Mouse (Mus musculus) c-Kit-negative CD71-positive TER-119-positive erythroid progenitor cells, embryonic 14.5 days (primary cell): ENCODE measurements around the gene Gramd1b.

Experiments
- DNase-seq: peaks from one replicate; pipeline ENCODE4 v3.0.0-alpha.2; 2013; ENCODE audit warnings: low read depth, low spot score

Gene Gramd1b

DNA sequence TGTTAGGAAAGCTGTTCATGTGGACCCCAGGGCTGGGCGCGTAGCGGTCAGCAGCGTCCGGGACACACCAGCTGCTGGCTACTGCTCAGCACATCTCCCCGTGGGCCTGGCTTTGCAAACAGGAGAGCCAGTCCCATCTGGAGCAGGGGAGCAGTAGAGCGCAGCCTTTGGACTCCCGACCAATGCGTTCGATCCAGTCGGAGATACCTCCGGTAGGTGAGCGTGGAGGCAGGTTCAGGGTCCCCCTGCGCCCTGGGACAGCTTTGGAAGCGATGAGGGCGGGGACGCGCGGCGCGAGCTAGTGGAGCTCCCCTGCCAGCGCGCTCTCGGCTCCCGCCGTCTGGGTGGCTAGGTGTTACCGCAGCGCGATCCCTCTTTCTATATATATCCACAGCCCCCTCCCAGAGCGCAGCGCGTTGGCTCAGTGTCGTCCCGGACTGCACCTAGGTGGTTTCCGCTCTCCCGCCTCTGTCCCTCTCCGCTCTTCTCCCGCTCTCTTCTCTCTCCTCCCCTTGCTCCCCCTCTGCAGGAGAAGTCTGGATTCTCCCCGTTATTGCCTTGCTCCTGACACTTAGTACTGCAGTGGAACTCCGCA is at the start of gene Gramd1b:
Gene Gramd1b, minus strand, starts transcription at position 357 of the 595 bp plus-strand sequence.
- DNase-seq: no peak

DNA sequence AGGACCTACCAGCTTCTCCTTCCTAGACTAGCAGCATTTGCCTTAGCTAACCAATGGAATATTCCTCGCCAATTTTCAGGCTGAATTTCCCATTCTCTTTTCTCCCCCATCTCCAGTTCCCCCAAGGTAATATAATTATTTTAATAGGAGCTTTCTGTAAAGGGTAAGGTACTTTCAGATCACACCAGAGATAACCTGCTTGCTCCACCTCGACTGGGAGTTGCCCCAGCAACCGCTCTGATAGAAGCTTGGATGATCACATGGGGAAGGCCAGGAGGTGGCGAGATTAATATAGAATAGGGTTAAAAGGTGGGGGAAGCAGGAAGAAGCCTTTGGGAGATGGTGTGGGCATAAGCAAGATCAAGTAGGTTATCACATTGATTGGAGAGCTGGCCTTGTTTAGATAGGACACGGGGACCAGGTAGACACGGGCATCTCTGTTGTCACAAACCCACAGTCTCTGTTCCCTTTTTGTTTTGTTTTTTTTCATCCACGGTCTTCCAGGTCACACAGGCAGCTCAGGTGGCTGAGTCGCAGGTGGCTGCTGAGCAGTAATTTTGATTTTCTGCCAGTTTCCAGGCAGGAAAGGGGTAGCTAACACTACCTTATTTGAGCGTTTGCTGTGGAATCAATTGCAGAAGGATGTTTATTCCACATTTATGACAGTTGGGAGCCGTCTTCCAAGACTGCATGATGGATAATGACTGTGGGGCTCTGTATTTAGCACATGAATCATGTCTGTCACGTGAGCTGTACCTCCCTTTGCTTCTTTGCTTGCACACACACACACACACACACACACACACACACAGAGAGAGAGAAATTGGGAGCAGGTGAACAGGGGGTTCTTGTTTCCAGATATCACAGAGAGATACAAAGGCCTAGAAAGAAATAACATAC is 47.8 kb upstream of the Gramd1b start:
- no peak for DNase-seq

DNA sequence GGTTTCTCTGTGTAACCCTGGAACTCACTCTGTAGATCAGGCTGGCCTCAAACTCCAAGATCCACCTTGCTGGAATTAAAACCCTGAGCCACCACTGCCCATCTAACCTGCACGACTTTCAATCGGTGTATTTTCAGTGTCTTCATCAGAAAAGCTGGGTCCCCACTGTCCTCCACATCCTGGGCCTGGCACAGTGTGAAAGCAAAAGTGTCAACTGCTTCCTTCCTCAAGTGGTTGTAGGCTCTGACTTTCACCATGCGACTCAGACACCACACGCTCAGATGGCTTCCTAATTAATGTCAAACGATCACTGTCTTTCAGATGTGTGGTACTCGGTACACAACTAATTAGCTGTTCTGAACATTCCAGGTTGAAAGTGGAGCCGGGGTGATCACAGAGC is 45.9 kb upstream of the Gramd1b start:
- DNase-seq: no peak

DNA sequence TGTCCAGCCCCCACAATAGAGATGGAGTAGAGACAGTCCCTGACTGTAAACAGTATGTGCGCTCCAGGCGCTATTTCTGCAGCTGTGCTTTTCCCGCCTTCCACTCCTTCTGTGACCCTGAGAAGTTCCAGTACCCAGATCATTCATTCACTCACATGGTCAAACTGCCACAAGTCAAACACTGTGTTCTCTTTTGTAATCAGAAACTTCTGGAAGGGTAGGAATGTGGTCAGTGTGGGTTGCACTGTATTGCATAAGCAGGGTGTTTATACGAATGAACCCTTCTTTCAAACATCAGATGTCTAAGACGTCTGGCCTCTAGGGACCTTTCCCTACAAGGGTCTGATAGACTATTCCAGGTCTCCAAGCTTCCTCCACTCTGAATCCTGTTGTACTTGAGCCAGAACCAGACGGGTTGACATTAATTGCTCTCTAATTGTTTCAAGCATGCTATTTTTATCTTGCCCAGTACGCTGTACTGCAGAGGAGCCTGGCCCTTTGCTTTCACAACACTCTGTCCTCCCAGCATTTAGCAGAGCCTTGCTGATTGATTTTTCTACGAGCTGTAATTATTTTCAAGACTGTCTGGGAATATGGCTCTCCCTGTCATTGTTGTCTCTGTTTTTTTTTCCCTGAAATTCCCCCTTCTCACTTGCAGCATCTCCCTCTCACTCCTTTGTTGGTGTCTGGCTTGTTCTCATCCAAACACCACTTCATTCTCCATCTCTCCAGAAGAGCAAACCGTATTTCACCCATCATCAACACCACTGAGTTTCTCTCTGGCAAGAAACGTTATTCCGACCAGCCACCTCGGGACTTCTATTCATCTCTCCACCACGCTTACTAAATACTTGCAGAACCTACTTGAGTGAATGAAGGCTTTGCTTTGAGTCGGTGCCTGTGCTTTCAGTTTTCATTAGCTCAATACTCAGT is 44.1 kb upstream of the Gramd1b start:
- no peak for DNase-seq

DNA sequence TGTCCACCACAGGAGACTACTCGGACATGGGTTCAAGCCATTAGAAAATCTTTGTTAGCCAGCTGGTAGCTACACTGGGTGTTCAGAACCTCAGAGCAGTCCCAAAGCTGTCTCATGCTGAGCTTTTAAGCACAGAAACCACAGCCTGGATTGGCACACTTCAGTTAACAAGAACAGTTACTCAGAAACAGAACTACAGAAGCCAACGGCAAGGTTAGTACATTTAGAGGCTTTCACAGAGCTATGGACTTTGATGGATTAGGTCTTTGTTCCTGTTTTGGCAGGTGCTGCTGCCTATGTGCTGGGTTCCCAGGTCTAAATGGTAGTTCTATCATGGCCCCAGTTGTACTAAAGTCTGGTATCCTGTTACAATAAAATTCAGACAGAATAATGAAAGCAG is 40.1 kb upstream of the Gramd1b start:
- DNase-seq: no peak

DNA sequence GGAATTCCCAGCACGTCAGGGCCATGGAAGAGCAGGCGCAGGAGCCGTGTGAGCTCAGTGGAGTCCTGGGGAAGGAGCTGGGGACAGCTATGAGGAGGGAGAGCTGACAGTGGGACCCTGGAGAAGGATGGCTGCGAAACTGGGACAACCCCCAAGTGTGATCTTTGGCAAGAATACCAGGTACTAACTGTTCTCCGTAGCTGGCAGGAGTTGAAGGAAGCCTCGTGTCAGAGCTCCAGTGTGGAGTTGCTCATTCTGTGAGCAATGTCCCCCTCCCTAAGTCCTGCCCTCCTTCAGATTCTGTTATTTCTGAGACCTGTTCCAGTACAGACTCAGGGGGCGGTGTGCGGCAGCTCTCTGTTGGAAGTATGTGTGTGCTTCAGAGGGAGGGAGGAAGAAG is 36.9 kb upstream of the Gramd1b start:
- DNase-seq: no peak

DNA sequence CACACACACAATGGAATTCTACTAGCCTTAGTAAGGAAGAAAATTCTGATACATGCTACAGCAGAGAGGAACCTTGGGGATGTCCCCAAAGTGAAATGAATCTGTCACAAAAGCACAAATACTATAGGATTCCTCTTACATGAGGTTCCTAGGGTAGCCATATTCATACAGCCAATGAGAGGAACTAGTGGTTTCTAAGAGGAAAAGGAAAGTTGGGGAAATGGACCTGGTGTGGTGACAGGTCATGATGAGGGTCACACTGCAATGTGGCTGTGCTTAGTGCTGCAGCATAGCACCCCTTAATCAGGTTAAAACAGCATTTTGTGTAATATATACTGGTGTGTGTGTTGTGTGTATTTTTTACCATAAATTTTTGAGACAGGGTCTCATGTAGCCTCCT is 32.6 kb upstream of the Gramd1b start:
- DNase-seq: no peak

DNA sequence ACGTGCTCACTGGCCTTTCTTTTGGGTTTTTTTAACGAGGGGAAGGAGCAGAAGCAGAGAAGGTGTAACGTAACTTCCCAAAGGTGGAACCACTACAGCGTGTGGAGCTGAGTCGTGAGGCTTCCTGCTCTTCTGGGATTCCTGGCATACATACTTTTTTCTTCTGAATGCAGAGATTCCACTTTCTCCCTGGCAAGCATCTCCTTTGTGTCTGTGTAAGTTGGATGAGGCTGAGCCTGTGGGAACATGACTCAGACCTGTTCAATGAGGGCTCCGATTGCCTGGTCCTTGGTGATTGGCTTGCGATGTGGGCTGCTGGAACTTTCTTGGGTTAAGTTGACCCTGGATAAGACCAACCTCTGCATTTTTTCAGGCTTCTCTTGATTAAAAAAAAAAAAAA is 28.5 kb upstream of the Gramd1b start:
- no peak for DNase-seq

DNA sequence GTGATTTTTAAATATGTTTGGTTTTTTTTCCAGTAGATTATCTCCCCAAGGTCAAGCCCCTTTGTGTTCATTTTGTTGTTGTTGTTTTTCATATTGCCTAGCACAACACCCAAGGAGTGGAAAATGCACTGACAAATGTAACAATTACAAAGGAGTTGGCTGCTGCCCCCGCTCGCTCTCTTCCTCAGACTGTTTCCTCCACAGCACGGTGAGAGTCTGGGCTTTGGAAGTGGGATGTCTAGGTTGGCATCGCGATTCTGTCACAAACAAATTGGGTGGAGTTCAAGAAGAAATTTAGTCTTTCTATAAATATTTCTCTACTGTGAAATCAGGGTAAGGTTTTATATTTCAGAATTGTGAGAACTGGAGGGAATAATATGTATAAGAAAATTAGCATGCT is 26.6 kb upstream of the Gramd1b start:
- DNase-seq: no peak

DNA sequence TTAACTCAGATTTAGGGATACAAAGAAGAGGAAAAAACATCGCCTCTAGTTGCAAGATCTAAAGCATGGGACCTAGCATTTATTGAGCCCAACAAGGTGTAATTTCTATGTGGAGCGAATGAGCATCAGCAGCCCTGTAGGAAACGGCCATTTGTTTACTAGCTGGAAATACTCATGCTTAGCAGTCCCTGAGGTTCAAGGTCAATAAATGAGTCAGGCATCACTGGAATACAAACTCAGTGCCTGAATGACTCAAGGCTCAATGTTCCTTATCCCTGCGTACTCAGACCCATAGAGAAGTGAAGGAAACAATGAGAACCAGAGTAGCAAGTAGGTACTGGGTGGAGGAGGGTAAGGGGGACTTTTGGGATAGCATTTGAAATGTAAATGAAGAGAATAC is 25.2 kb upstream of the Gramd1b start:
- no peak for DNase-seq

DNA sequence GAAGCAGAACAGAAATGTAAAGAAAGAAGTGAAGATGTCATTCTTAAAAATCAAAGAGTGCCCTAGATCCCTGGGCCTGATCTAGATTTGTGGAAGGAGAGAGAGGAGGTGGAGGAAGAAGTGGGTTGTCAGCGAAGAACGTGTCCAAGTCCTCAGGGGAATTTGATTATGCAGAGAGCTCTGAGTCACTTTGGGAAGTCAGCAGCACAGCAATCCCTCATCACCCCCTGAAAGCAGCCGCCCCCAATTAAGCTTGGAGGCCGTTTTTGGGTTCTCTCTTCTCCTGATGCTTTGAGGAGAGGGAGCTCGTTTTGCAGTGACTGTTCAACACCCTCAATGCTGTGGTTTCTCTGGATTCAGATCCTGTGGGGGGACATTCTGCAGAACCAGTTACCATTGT is 24.1 kb upstream of the Gramd1b start:
- DNase-seq: no peak

DNA sequence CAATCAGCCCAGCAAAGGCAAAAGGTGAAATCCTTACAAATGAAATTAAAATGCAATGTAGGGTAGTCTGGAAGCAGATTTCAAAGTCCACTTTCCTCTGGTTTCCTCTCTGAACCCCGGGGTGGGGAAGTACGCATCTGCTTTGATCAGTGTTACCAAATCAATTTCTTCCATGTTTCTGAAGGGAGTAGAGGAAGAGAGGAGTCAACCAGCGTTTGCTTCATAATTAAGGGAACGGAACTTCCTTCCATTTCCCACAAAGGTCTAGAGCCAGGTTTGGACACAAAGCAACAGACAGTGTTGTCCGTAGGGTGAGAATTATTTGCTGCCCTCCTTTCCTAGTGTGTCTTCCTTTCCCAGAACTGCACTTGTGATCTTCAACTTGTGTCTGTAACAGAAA is 16.7 kb upstream of the Gramd1b start:
- DNase-seq: no peak

DNA sequence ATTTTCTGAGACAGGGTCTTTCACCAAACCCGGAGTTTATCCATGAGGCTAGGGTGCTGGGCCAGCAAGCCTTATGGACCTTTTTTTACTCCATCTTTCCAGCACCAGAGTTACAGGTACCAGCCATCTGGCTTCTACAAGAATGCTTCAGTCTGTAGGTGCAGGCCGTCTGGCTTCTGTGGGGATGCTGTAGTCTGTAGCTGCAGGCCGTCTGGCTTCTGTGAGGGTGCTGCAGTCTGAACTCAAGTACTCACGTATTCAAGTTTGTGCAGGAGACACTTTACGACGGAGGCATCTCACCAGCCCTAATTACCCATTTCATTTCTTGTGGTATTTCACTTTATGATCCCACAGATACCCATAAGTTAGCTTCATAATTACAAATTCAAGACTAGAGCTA is 14.0 kb upstream of the Gramd1b start:
- no peak for DNase-seq

DNA sequence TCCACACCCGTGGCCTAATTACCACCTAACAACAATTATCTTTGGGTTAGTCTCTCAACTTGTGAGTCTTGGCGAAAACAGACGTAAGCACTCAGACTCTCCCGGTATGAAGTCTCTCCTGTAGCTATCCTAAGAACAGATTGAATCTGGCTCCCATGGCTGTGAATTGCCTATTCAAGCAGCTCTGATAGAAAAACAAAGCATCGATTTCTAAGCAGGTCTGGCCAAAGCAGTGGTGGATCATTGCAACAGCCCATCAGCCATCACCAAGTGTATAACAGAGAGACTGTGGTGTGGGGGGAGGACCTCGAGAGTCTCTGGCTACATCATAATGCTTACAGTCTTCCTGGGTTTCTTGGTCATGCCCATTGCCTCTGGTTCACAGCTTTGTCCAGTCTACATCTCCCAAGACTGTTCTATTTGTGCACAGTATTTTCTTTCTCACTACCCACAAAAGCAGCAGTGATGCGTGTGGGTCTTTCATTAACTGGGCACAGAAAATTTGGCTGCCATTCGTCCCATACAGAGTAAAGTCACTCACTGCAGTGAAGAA is 8.5 kb upstream of the Gramd1b start:
- DNase-seq: no peak

DNA sequence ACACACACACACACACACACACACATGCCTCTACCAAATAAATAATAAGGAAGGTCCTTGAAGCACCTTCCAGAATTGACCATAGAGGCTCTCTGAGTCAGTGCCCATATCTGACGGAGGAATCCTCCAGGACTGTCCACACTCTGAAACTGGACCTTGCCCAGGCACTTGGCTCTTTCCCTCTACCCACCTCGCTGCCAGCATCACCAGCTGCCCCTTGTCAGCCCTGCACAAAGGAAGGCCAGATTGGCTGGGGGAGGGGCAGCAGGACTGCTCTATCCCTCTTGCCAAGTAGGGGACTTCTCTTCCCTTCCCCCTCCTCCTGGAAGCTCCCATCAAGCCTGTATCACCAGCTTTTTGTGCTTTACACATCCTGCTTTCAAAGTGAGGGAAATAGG is 6.5 kb upstream of the Gramd1b start:
- DNase-seq: no peak

DNA sequence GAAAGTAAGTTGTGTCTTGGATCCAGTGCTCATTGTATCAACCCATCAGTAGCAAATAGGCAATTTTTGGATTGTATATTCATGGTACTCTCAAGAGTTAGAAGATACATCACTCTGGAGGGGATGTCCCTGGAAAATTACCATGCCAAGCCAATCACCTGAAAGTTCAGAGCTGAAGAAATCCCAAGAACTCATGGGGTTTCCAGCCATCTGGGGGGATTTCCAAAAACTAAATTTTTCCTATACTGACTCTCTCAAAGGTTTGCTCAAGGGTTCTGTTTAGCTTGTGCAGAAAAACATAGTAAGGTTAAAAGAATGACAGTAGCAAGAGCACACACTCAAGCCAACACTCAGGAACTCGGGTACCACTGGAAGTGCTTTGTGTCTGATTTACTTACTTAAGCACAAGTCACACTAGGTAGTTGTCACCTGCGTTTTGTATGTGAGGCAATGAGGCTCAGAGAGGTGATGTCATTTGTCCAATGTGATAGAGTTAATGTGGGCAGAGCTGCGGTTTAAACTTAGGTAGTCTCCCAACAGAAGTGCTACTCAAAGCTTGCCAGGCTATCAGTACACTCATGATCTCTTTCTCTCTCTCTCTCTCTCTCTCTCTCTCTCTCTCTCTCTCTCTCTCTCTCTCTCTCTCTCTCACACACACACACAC is 6.0 kb upstream of the Gramd1b start:
- no peak for DNase-seq

DNA sequence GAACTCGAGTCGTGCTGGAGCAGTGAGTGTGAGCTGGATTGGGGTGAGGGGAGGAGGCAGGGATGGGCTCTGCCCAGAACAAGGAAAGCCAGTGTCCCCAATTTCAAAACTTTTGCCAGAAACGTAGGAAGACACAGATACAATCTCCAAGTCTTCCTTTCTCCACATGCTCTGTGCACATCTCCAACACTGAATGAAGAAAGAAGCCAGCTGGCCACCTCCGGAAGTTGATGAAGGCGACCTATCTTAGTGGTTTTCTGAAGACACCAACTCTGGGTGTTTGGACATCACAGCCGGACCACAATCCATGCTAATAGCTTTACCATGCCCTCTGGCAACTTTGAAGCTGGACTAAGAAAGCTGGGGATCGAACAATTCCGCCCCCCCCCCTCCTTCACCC is 647 bp downstream of the Gramd1b start:
- no peak for DNase-seq

DNA sequence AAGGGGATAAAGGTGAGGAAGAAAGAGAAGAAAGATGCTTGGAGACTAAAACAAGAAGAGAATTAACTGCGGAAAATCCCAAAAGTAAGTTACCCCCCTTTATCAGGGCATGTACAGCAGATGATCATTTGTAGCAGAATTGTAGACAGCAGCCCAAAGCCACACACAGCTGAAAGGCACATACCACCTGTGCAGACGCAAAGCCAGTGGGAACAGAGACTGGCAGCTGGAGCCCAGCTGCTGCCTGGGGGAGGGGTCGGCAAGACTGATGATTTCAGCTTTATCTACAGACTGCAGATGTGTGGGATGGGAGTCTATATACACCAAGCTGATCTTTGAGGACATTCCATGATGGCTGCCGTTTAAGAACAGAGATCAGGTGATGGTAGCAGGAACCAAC is 2.5 kb downstream of the Gramd1b start:
- no peak for DNase-seq

DNA sequence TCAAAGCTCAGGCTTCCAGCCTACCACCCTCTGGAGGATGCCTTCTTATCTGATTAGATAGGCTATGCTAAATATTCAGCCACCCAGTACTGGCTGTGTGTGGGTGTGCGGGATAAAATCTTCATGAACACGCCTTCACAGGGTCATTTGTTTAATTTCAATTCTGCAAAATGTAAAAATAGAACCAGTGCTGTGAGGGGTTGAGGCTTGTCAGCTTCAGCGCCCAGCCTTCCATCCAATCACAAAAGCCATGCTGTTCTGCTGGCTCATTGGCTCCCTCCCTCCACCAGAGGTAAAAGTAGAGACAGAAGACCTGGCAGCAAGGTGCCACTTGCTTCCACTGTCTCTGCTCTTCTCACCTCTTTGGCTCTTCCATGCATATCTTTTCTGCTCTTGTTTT is 4.3 kb downstream of the Gramd1b start:
- DNase-seq: no peak

DNA sequence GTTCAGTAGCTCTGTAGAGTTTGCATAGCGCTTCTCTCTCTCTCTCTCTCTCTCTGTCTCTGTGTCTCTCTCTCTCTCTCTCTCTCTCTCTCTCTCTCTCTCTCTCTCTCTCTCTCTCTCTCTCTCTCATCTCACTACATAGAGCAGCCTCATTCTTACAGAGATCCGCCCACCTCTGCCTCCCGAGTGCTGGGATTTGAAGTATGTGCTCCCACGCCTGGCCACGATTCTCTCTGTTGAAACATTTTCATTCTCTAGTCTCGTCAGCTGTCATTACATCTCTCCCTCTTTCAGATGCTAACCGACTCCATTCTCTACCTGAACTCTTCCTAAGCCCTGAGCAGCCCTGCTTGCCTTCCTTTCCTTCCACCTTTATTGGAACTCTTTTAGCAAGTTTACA is 9.0 kb downstream of the Gramd1b start:
- no peak for DNase-seq

DNA sequence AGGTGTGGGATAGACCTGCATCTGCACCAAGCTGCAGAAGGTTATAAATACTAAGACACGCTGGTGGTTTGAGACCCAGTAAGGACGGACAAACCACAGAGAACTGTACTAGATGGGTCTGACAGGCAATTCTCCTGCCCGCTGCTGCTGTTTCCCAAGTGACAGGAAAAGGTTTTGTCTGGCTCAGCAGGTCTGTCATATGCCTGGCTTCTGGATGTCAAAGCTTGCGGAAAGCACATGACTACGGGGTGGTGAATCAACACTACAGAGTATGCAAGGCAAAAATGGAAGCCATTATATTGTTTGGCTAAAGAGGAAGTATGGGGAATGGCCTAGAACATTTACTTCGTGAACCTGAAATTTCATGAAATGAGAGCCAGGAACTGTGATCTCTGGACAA is 10.1 kb downstream of the Gramd1b start:
- DNase-seq: no peak
